Mouse (Mus musculus) bone marrow macrophage, adult 2 months (primary cell): Measurements from ENCODE around the gene Zfp213.

ENCODE experiments used
- CTCF ChIP-seq: IDR thresholded peaks from 2 replicates; pipeline ENCODE4 v1.5.1; 2012; ENCODE audit warnings: low read depth, mild to moderate bottlenecking, low read length, moderate library complexity
- POLR2A ChIP-seq: IDR thresholded peaks from 2 replicates; pipeline ENCODE4 v1.6.1; 2012; ENCODE audit warnings: mild to moderate bottlenecking, low read depth, low read length, borderline replicate concordance

DNA sequence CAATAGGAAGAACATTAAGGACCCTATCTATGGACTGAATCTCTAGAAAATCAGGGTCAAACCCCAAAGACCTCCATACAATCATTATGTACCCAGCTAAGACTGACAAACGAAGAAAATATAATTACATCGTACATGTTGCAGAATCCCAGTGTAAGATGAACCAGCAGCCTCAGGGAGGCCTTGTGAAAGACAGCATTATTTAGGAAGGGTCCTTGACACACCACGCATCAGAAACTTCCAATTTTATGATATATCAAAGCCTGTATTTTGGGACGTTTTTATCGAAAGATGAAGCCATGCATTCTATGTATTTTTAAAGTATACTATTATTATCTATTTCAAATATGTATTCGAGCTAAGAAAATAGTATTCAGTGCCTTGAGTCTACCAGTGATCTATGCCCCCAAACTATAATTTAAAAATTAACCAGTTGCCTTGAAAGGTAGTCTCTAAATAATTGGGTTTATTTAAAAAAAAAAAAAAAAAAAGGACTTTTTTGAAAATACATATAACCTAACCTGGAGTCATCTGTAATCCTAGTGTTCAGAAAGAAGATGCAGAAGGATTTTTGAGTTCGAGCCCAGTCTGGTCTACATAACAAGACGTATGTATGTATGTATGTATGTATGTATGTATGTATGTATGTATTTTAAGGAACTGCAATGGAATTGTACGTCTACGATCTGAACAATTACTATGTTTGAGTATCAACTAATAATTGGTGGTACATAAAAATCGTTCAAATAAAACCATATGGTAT, 16.2 kb downstream of the Zfp213 start:
- TF ChIP-seq CTCF (no peak), POLR2A (no peak)
